Mouse (Mus musculus): ENCODE data around the gene Zscan20. TPM values are rescaled to one million over a fixed set of nuclear protein-coding genes. Genes with fewer than 3 reads are reported as not detected.
"Not testable (repeated sequence)": the region's sequence is repeated elsewhere in the genome, so short reads cannot be mapped to it uniquely, and the experiment has no call there.

Zscan20 gene
- total RNA-seq, 4 experiments from 2014 or later = 5.5 to 13.4 (median 8.9) TPM

- DNase-seq = no peak
These were observed 3.4 kb upstream of the Zscan20 start for GRCm38 (mm10) chr4:128613326-128613725.

- DNase-seq = not testable (repeated sequence)
These were observed 1.8 kb upstream of the Zscan20 start for GRCm38 (mm10) chr4:128611726-128612125.

GRCm38 (mm10) chr4:128610706-128611105 is 808 bp upstream of the Zscan20 start:
- no peak for DNase-seq

GRCm38 (mm10) chr4:128609276-128609924 is 498 bp downstream of the Zscan20 start:
- no peak for DNase-seq

- DNase-seq = no peak
These were observed 2.2 kb downstream of the Zscan20 start for GRCm38 (mm10) chr4:128607661-128608060.

GRCm38 (mm10) chr4:128606586-128606985 is 3.3 kb downstream of the Zscan20 start:
- no peak for DNase-seq

- DNase-seq = no peak
These were observed 11.9 kb downstream of the Zscan20 start for GRCm38 (mm10) chr4:128597801-128598560.

- DNase-seq = no peak
These were observed 15.8 kb downstream of the Zscan20 start for GRCm38 (mm10) chr4:128594062-128594461.

- DNase-seq = no peak
These were observed 16.6 kb downstream of the Zscan20 start for GRCm38 (mm10) chr4:128593286-128593685.

- no peak for DNase-seq
These were observed 30.7 kb downstream of the Zscan20 start for GRCm38 (mm10) chr4:128579182-128579581.

- no peak for DNase-seq
These were observed 34.1 kb downstream of the Zscan20 start for GRCm38 (mm10) chr4:128575811-128576210.

GRCm38 (mm10) chr4:128560327-128560726 is 49.6 kb downstream of the Zscan20 start:
- DNase-seq = no peak

- no peak for DNase-seq
These were observed 55.7 kb downstream of the Zscan20 start for GRCm38 (mm10) chr4:128554198-128554597.

GRCm38 (mm10) chr4:128550756-128551155 is 59.1 kb downstream of the Zscan20 start:
- peak; percentile 67 for DNase-seq

- DNase-seq = not testable (repeated sequence)
These were observed 65.9 kb downstream of the Zscan20 start for GRCm38 (mm10) chr4:128543956-128544486.

GRCm38 (mm10) chr4:128543378-128543777 is 66.5 kb downstream of the Zscan20 start:
- DNase-seq = no peak

Other genes with a start within 250 kb of the Zscan20 start
- 1 to 10 TPM in 2 of 4 experiments, under 1 TPM in 2; 0.63 to 3.3 (median 1.6) TPM for gene Tlr12, start 8.5 kb upstream of the Zscan20 start, total RNA-seq (2022)
- gene Phc2, start 44.6 kb upstream of the Zscan20 start, total RNA-seq (2022) = 10 to 100 TPM; 73.1 to 83.0 (median 79.9) TPM
- gene A3galt2, start 145.3 kb upstream of the Zscan20 start, total RNA-seq (2022) = under 1 TPM; 0.14 to 0.34 (median 0.15) TPM
- 10 to 100 TPM; 22.1 to 36.6 (median 27.9) TPM for gene Zfp362, start 195.9 kb upstream of the Zscan20 start, total RNA-seq (2022)

All from adrenal gland, adult 8-10 months (tissue).